Mouse (Mus musculus) CD4-positive helper T cell, adult 2 months (primary cell): ENCODE results near the gene Rmi2.
"Not testable (repeated sequence)": the region's sequence is repeated elsewhere in the genome, so short reads cannot be mapped to it uniquely, and the experiment has no call there.

ENCODE experiments used
- DNase-seq: peaks from one replicate; pipeline ENCODE4 v3.0.0-alpha.2; 2012; ENCODE audit warnings: low read depth, missing footprints, low spot score

Rmi2 gene

DNA sequence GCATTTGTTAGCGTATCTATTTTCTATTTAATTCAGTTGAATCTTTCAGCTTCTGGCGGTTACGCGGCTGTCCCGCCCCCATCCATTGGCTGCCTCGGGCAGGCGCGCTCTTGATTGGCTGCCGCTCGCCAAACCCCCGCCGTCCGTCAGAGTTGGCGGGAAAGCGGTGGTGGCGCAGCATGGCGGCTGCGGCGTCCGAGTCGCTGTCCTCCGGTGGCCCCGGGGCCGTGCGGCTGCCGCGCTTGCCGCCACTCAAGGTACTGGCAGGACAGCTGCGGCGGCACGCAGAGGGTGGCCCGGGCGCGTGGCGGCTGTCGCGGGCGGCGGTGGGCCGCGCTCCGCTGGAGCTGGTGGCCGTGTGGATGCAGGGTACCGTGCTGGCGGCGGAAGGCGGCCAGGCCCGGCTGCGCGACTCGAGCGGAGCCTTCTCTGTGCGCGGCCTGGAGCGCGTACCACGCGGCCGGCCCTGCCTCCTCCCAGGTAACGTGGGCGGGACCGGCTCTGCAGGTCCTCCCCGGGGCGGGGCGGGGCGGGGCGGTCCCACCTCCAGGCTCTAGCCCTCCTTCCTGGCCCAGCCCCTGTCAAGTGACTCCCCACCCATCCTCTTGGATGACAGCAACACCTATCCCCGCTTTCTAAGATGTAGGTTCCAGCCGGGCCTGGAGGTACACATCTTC is at the start of gene Rmi2:
Gene Rmi2, plus strand, starts transcription at position 149 of the 677 bp plus-strand sequence.
- DNase-seq: peak; percentile 92

DNA sequence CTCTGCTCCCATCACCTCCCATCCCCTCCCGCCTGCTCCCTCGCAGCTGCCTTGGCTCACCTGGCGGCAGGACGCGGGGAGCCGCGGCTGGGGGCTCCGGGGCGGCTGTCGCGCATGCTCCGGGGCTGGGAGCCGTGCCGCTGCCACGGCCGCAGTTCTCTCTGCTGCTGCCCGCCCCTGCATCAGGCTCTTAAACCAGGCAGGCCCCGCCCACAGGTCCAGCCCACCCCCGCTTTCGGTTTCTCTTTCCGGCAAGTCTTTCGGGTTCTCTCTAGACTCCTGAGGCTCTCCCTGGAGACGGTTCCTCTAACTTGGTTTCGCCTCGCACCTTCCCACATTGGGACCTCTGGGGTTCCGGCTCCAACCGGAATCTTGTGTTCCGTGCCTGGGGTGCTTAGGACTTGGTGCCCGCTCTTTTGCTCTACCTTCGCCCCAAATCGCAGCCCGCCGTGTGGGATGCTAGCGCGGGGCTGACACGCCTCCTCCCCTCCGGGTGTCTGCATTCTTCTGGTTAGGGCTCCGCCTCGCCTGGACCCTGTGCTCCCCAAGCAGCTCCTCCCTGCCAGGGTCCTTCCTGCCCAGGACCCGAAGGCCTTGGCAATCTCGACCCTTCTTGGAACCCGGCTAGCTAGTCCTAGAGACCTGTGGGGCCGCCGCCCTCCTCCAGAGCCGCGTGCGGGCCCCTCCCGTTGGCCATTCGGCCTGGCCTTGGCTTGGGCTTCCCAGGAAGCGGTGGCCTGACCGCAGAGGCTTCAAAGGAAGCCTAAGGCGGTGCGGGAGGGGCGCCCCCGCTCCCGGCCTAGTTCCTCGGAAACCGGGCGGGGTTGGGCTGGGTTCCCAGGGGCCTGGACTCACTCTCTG is 49.3 kb upstream of the Rmi2 start, which contains the start of gene Socs1:
Gene Socs1, minus strand, starts transcription at position 166 of the 861 bp plus-strand sequence.
- peak; percentile 99 for DNase-seq

- peak; percentile 92 for DNase-seq
These were observed 48.6 kb upstream of the Rmi2 start for GRCm38 (mm10) chr16:10786288-10786687.

DNA sequence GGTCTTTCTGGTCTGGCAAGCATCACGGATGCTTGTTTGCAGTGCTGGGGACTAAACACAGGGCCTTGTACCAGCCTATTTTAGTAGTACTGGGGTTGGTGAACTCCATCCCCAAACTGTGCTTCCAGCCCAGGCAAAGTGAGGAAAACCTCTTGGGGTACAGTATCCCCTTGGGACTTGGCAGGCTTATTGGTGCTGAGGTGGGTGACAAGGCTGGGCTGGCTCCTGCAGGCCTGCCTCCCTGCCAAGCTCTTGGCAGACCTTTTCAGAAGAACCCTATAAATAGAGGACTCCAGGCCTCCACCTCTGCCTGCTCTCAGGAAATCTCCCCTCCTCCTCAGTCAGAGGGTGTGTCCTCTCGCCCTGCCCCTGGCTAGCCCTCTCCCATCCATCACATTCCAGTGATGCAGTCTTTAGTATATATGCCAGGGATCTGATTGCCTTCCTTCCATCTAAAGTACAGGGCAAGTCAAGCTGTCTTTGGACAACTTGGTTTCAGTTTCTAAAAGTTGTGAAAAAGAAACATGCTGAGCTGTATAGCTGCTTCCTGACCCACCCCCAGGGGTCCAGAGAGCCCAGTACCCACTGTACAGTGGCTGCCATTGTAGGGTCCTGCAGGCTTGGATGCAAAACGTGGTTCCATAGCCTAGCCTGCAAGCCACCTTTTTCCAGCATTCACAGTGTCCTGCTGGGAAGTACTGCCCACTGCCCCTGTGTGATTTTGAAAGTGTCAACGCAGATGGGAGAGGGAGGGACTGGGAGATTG is 47.9 kb upstream of the Rmi2 start:
- peak; percentile 45 for DNase-seq

DNA sequence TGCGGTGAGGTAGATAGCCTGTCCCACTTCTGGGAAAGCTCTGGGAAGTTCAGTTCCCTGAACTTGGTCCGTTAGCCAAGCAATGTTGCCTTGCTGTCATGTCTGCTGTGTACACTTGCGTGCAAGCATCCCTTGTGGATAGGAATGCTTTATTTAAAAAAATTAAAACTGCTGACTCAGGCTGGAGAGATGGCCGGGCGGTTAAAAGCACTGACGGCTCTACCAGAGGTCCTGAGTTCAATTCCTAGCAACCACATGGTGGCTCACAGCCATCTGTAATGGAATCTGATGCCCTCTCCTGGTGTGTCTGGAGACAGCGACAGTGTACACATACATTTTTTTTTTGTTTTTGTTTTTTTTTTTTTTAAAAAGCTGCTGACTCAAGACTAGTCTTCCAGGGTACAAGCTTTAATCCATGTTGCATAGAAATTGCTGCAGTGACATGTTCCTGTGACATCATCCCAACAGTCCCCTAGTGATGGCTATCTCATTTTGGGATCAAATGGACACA is 47.3 kb upstream of the Rmi2 start:
- no peak for DNase-seq

DNA sequence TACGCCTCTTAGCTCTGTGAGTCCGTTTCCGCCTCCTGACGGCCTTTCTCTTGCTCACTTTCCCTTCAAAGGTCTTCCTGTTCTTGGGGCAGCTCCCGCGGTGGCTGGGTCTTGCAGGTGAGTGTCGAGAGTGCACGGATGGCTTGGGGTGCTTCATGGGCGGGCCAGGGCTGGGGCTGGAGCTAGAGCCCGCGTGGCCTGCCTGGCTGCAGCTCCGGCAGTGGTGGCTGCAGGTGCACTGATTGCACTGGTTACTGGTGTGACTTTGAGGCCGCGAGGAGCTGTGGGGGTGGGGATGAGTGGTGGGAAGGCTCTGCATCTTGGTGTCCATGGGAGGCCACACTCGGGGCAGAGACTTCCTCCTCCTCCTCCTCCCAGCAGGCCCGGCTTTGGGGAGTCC is 46.6 kb upstream of the Rmi2 start, which contains the start of gene Tnp2:
Gene Tnp2, minus strand, starts transcription at position 390 of the 400 bp plus-strand sequence.
- DNase-seq: peak; percentile 63

DNA sequence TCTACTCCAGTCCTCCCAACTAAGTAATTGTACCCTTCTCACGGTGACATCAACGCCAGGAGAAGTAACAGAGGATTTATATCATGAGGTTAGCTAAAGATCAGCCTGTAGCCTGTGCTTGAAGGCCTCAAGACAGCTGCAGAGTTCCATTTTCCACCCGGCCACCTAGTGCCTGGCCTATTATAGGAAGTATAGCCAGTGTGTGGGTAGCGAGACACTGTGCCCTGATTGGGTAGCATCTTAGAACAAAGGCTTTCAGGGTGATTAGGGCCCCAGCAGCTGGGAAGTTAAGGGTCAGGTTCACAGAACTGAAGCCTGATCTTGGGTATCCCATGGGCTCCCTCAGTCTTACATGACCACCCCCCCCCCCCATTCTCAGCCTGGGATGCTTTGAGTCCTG is 46.0 kb upstream of the Rmi2 start:
- peak; percentile 55 for DNase-seq

- no peak for DNase-seq
These were observed 44.2 kb upstream of the Rmi2 start, which contains the start of gene Prm3 for GRCm38 (mm10) chr16:10790702-10791101. Gene Prm3, minus strand, starts transcription at chr16:10790914.

- no peak for DNase-seq
These were observed 38.8 kb upstream of the Rmi2 start, which contains the start of gene Prm2 for GRCm38 (mm10) chr16:10796034-10796433. Gene Prm2, minus strand, starts transcription at chr16:10796134.

DNA sequence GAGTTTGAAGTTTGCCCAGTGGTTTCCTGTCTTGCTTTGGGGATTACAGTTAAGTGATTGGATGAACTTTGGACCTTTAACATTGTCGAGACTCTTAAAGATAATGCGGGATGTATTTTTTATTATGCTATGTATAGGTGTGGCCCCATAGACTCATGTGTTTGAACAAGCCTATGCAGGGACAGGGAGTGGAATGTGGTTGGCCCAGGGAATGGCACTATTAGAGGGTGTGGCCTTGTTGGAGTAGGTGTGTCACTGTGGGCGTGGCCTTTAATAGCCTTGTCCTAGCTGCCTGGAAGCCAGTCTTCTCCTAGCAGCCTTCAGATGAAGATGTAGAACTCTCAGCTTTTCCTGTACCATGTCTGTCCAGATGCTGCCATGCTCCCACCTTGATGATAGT is 32.4 kb upstream of the Rmi2 start:
- not testable (repeated sequence) for DNase-seq

GRCm38 (mm10) chr16:10805789-10806527 is 28.9 kb upstream of the Rmi2 start, which contains the start of gene Prm1:
Gene Prm1, minus strand, starts transcription at chr16:10805839.
- DNase-seq: peak; percentile 15

- no peak for DNase-seq
These were observed 24.5 kb upstream of the Rmi2 start for GRCm38 (mm10) chr16:10810376-10810775.

DNA sequence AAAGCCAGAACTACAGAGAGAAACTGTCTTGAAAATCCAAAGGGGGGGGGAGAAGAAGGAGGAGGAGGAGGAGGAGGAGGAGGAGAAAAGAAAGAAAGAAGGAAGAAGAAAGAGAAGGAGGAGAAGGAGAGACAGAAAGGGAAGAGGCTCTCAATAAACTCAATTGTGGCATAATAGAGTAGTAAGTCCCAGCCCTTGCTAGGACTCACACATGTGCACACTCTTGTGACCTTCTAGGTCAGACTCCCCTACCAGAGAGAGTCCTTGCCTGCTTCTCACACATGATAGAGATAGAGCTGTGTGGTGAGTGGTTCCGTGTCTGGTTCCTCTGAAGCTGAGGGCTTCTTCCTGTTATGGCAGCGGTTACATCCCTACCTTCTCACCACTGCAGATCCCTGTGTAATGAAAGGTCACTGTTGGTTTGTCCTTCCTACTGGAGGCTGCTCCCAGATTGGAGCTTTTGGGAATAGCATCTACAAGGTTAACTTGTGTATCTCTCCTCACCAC is 21.9 kb upstream of the Rmi2 start, which contains the start of gene Gm11172:
Gene Gm11172, plus strand, starts transcription at position 51 of the 507 bp plus-strand sequence.
- DNase-seq: peak; percentile 25

- no peak for DNase-seq
These were observed 21.1 kb upstream of the Rmi2 start for GRCm38 (mm10) chr16:10813726-10814125.

DNA sequence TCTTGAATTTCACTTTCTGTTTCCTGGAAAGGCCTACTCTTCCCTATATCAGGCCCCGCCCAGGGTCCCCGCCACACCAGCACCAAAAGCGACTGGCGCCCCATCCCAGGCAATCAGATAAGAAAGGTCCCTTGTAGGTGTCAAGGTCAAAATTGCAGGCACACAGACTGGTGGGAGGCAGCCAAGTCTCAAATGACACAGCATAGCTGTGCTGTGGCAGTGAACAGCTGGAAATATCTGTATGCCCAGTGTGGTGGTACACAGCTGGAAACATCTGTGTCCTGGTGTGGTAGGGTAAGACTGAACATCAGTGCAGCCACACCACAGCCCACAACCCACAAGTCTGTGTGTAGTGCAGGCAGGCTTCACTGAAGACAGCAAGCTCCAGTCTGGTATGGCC is 20.0 kb upstream of the Rmi2 start:
- DNase-seq: peak; percentile 57

GRCm38 (mm10) chr16:10818579-10819135 is 16.2 kb upstream of the Rmi2 start:
- no peak for DNase-seq

- no peak for DNase-seq
These were observed 14.9 kb upstream of the Rmi2 start for GRCm38 (mm10) chr16:10819966-10820365.

DNA sequence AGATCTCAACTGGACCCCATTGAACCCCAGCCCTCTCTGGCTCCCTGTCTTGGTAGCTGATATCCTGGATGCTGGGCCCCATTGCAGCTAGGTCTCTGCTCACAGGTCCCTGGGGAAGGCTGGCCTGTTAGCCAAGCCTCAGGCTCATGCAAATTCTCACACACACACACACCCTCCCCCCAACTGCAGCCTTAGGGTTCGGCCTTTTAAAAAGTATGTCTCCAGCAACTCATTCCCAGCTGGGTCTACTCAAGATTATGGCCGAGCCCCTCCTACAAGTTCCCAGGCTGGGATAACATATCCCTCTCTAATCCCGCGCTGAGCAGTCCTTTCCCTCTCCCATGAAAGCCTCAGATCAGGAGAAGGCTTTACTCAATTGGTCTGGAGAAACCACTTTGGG is 13.5 kb upstream of the Rmi2 start:
- no peak for DNase-seq

DNA sequence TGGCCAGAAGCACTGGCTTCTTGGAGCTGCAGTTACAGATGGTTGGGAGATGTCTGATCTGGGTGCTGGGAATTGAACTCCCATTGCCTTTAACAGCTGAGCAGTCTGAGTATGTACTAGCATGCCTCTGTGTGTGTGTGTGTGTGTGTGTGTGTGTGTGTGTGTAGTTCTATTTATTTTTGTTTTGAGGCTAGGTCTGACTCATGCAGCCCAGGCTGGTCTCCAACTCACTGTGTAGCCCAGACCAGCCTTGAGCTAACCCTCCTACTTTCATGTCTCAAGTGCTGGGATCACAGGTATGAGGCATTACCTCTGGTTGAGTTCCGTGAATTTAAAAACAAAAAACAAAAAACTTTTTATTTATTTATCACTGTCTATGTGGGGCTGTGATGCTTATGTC is 10.3 kb upstream of the Rmi2 start:
- DNase-seq: no peak

DNA sequence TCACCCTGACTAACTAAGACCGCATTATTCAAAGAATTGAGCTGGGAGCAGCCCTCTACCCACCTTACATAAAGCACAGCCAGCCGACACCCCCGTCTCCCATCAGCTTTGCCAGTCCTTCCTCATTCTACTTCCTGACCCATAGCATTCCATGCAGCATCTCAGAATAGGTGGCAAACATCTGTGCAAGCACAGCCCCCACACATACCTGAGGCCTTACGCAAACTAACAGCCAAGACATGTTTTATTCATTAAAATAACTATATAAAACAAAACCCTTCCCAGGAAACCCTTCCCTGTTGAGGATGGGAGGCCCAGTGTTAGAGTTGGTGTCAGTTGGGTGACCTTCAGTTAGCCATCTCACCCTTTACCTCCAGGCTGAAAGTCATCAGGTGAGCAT is 9.0 kb upstream of the Rmi2 start:
- DNase-seq: no peak
